Mouse (Mus musculus) lung, embryonic 14.5 days (tissue): ENCODE measurements around the gene Npas3. TPM values are rescaled to one million over a fixed set of nuclear protein-coding genes. Genes with fewer than 3 reads are reported as not detected.

ENCODE experiments used
- ATAC-seq: fragments of 200-750 bp; cut with Nextera tagmentation; 2 replicates; pipeline ENCODE4 v1.8.0; 2017; ENCODE audit warnings: mild to moderate bottlenecking, moderate TSS enrichment, moderate library complexity; ENCODE audit not compliant: insufficient read depth
- DNase-seq: peaks from one replicate; pipeline ENCODE4 v3.0.0-alpha.2; 2015
- H3K27ac ChIP-seq: fragments of 300-500 bp; sonication (generic); 2 replicates; pipeline ENCODE4 v1.5.1; 2014; ENCODE audit warnings: low read depth, mild to moderate bottlenecking, moderate library complexity
- H3K27me3 ChIP-seq: fragments of 300-500 bp; sonication (generic); 2 replicates; pipeline ENCODE4 v1.6.1; 2014; ENCODE audit warnings: low read length, control low read depth; ENCODE audit not compliant: insufficient read depth
- H3K36me3 ChIP-seq: fragments of 300-500 bp; sonication (generic); 2 replicates; pipeline ENCODE4 v1.6.1; 2014; ENCODE audit warnings: control low read depth; ENCODE audit not compliant: insufficient read depth
- H3K4me1 ChIP-seq: fragments of 300-500 bp; sonication (generic); 2 replicates; pipeline ENCODE4 v1.6.1; 2014; ENCODE audit warnings: antibody characterized with exemption, control low read depth; ENCODE audit not compliant: insufficient read depth
- H3K4me2 ChIP-seq: fragments of 300-500 bp; sonication (generic); 2 replicates; pipeline ENCODE4 v1.6.1; 2014; ENCODE audit warnings: mild to moderate bottlenecking
- H3K4me3 ChIP-seq: fragments of 300-500 bp; sonication (generic); 2 replicates; pipeline ENCODE4 v1.5.1; 2014; ENCODE audit warnings: low read depth, low read length
- H3K9ac ChIP-seq: fragments of 300-500 bp; sonication (generic); 2 replicates; pipeline ENCODE4 v1.6.1; 2014
- H3K9me3 ChIP-seq: fragments of 300-500 bp; sonication (generic); 2 replicates; pipeline ENCODE4 v1.6.1; 2016; ENCODE audit warnings: low read depth, low read length, control low read depth
- CTCF ChIP-seq: IDR thresholded peaks from 2 replicates; pipeline ENCODE4 v1.5.1; 2016; ENCODE audit warnings: antibody characterized with exemption, low read depth
- WGBS: fragments of 180-500 bp; shearing (Covaris S2); extraction: QIAGEN DNeasy Blood & Tissue Kit; methylation state at CpG from one replicate; pipeline ENCODE4 v1.1.7; 2014; 5-methylcytosine and 5-hydroxymethylcytosine counted together
- polyA plus RNA-seq: library from polyadenylated mRNA; unstranded; fragments of >200 nt; fragmentation: Nextera tagmentation; extraction: Ambion mirVana; gene quantifications from 2 replicates; pipeline ENCODE4 v1.2.1, GENCODE M21; 2014

Gene Npas3
- polyA plus RNA-seq, 1 experiment from 2014 or later, result 0.62 TPM

GRCm38 (mm10) chr12:53852432-53852831 lies 604.0 kb downstream of the Npas3 start:
- Histone ChIP-seq H3K36me3 (no peaks in the 10 kb centered on the region), H3K4me3 (no peak overlapping the region), H3K4me1 (no peaks in the 10 kb centered on the region), H3K27ac (no peak overlapping the region), H3K9me3 (no peaks in the 10 kb centered on the region), H3K27me3 (no peaks in the 10 kb centered on the region), H3K9ac (no peak overlapping the region), H3K4me2 (no peak overlapping the region)
- DNase-seq (no peak), ATAC-seq (no peak)
- TF ChIP-seq CTCF, result no peak
- 85% methylated on average over 2 of the region's 2 CpGs for WGBS

- H3K4me1 ChIP-seq, result no peaks in the 10 kb centered on the region
- no peak overlapping the region for H3K4me2 ChIP-seq
- no peak for DNase-seq
- no peak overlapping the region for H3K27ac ChIP-seq
- H3K9me3 ChIP-seq, result no peaks in the 10 kb centered on the region
- no peak overlapping the region for H3K4me3 ChIP-seq
- TF ChIP-seq CTCF, result no peak
- ATAC-seq, result no peak
- no peak overlapping the region for H3K9ac ChIP-seq
- no peaks in the 10 kb centered on the region for H3K27me3 ChIP-seq
- no peaks in the 10 kb centered on the region for H3K36me3 ChIP-seq
Measured at GRCm38 (mm10) chr12:53860176-53860575, 611.7 kb downstream of the Npas3 start.

- Histone ChIP-seq H3K27me3 (no peaks in the 10 kb centered on the region), H3K36me3 (no peaks in the 10 kb centered on the region), H3K9ac (no peak overlapping the region), H3K9me3 (no peaks in the 10 kb centered on the region), H3K4me3 (no peak overlapping the region), H3K27ac (no peak overlapping the region), H3K4me2 (no peak overlapping the region; the same call in 1 of the 2 replicates), H3K4me1 (no peaks in the 10 kb centered on the region)
- DNase-seq, result peak; percentile 84
- no peak for TF ChIP-seq CTCF
- WGBS, result 39% methylated on average over 6 of the region's 6 CpGs
- ATAC-seq, result peak; percentile 84; the same call in 1 of the 2 replicates
Measured at GRCm38 (mm10) chr12:53862281-53862680, 613.8 kb downstream of the Npas3 start.

- no peak for TF ChIP-seq CTCF
- Histone ChIP-seq H3K9me3 (no peaks in the 10 kb centered on the region), H3K36me3 (no peaks in the 10 kb centered on the region), H3K4me2 (no peak overlapping the region), H3K4me3 (no peak overlapping the region), H3K27me3 (no peaks in the 10 kb centered on the region), H3K4me1 (no peaks in the 10 kb centered on the region; the same call in 1 of the 2 replicates), H3K9ac (no peak overlapping the region), H3K27ac (no peak overlapping the region)
- DNase-seq (no peak), ATAC-seq (no peak)
- 72% methylated on average over 5 of the region's 5 CpGs for WGBS
Measured at GRCm38 (mm10) chr12:53864436-53865136, 616.1 kb downstream of the Npas3 start.

- ATAC-seq, result no peak
- no peak for DNase-seq
- Histone ChIP-seq H3K9me3 (no peaks in the 10 kb centered on the region), H3K36me3 (no peaks in the 10 kb centered on the region), H3K4me2 (no peak overlapping the region), H3K27ac (no peak overlapping the region), H3K4me3 (no peak overlapping the region), H3K9ac (no peak overlapping the region), H3K27me3 (no peaks in the 10 kb centered on the region), H3K4me1 (no peaks in the 10 kb centered on the region; the same call in 1 of the 2 replicates)
- no peak for TF ChIP-seq CTCF
- 63% methylated on average over 2 of the region's 2 CpGs for WGBS
Measured at GRCm38 (mm10) chr12:53865691-53866090, 617.2 kb downstream of the Npas3 start.

GRCm38 (mm10) chr12:53869981-53870380 lies 621.5 kb downstream of the Npas3 start:
- peak; percentile 56; the same call in 1 of the 2 replicates for ATAC-seq
- DNase-seq, result peak; percentile 77
- TF ChIP-seq CTCF, result no peak

GRCm38 (mm10) chr12:53875226-53875625 lies 626.7 kb downstream of the Npas3 start:
- Histone ChIP-seq H3K4me1 (no peaks in the 10 kb centered on the region), H3K4me3 (no peak overlapping the region), H3K27ac (no peak overlapping the region), H3K9me3 (no peaks in the 10 kb centered on the region), H3K36me3 (no peaks in the 10 kb centered on the region), H3K27me3 (0 out of 2 replicates have a peak, but pooled peaks cover 3% of the 10 kb centered on the region), H3K4me2 (no peak overlapping the region), H3K9ac (no peak overlapping the region)
- TF ChIP-seq CTCF, result no peak
- ATAC-seq (no peak; the same call in 1 of the 2 replicates), DNase-seq (no peak)
- 57% methylated on average over 3 of the region's 3 CpGs for WGBS

More at GRCm38 (mm10) chr12:53869981-53870380, 621.5 kb downstream of the Npas3 start:
- Histone ChIP-seq H3K36me3 (no peaks in the 10 kb centered on the region), H3K9ac (no peak overlapping the region), H3K27me3 (0 out of 2 replicates have a peak, but pooled peaks cover 3% of the 10 kb centered on the region), H3K27ac (no peak overlapping the region), H3K4me2 (no peak overlapping the region), H3K9me3 (no peaks in the 10 kb centered on the region), H3K4me1 (no peaks in the 10 kb centered on the region; the same call in 1 of the 2 replicates), H3K4me3 (no peak overlapping the region)
- 52% methylated on average over 4 of the region's 4 CpGs for WGBS
